Mouse (Mus musculus) embryonic facial prominence, embryonic 10.5 days (tissue): Measurements from ENCODE around the gene Clybl. TPM values are rescaled to one million over a fixed set of nuclear protein-coding genes. Genes with fewer than 3 reads are reported as not detected.

Source experiments
- DNase-seq: peaks from one replicate; pipeline ENCODE4 v3.0.0-alpha.2; 2017; ENCODE audit warnings: low spot score
- H3K27ac ChIP-seq: fragments of 300-500 bp; sonication (generic); replicated peaks from 2 replicates; pipeline ENCODE4 v1.5.1; 2016; ENCODE audit warnings: mild to moderate bottlenecking
- H3K27me3 ChIP-seq: fragments of 300-500 bp; sonication (generic); replicated peaks from 2 replicates; pipeline ENCODE4 v1.6.1; 2016; ENCODE audit warnings: low read depth, mild to moderate bottlenecking; ENCODE audit not compliant: poor library complexity, severe bottlenecking
- H3K36me3 ChIP-seq: fragments of 300-500 bp; sonication (generic); replicated peaks from 2 replicates; pipeline ENCODE4 v1.6.1; 2016; ENCODE audit warnings: mild to moderate bottlenecking, moderate library complexity
- H3K4me1 ChIP-seq: fragments of 300-500 bp; sonication (generic); 2 replicates; pipeline ENCODE4 v1.6.1; 2016
- H3K4me3 ChIP-seq: fragments of 300-500 bp; sonication (generic); 2 replicates; pipeline ENCODE4 v1.5.1; 2016; ENCODE audit warnings: mild to moderate bottlenecking, moderate library complexity
- H3K9me3 ChIP-seq: fragments of 300-500 bp; sonication (generic); 2 replicates; pipeline ENCODE4 v1.6.1; 2016; ENCODE audit warnings: mild to moderate bottlenecking
- WGBS: fragments of 180-500 bp; shearing (Covaris S2); methylation state at CpG from one replicate; pipeline ENCODE4 v1.1.7; 2016; 5-methylcytosine and 5-hydroxymethylcytosine counted together
- polyA plus RNA-seq: library from polyadenylated mRNA; unstranded; fragments of >200 nt; fragmentation: Nextera tagmentation; extraction: Ambion mirVana; gene quantifications from 2 replicates; pipeline ENCODE4 v1.2.1, GENCODE M21; 2016

The Clybl gene
- polyA plus RNA-seq, 1 experiment from 2014 or later = 21.8 TPM

- DNase-seq = no peak
- Histone ChIP-seq H3K4me3 (no peak overlapping the region), H3K27ac (no peak overlapping the region), H3K27me3 (peaks cover 55% of the 10 kb centered on the region), H3K36me3 (no peaks in the 10 kb centered on the region), H3K9me3 (no peaks in the 10 kb centered on the region), H3K4me1 (peaks cover 24% of the 10 kb centered on the region)
- 88% methylated on average over 9 of the region's 9 CpGs for WGBS
Measured at GRCm38 (mm10) chr14:122379076-122379475, 197.6 kb downstream of the Clybl start.

- Histone ChIP-seq H3K27me3 (peaks cover 49% of the 10 kb centered on the region), H3K36me3 (no peaks in the 10 kb centered on the region), H3K4me3 (no peak overlapping the region), H3K9me3 (no peaks in the 10 kb centered on the region), H3K27ac (no peak overlapping the region), H3K4me1 (peaks cover 17% of the 10 kb centered on the region)
- 86% methylated on average over 5 of the region's 5 CpGs for WGBS
- DNase-seq = no peak
Measured at GRCm38 (mm10) chr14:122379996-122380395, 198.5 kb downstream of the Clybl start.

GRCm38 (mm10) chr14:122380896-122381845 lies 199.7 kb downstream of the Clybl start:
- peaks cover 9% of the 10 kb centered on the region for H3K4me1 ChIP-seq
- no peaks in the 10 kb centered on the region for H3K36me3 ChIP-seq
- no peak for DNase-seq
- H3K27me3 ChIP-seq = peaks cover 42% of the 10 kb centered on the region
- no peak overlapping the region for H3K4me3 ChIP-seq
- WGBS = 82% methylated on average over 15 of the region's 15 CpGs
- no peak overlapping the region for H3K27ac ChIP-seq
- H3K9me3 ChIP-seq = no peaks in the 10 kb centered on the region

- Histone ChIP-seq H3K4me1 (no peaks in the 10 kb centered on the region; the same call in 1 of the 2 replicates), H3K4me3 (no peak overlapping the region), H3K9me3 (no peaks in the 10 kb centered on the region), H3K27me3 (peaks cover 34% of the 10 kb centered on the region), H3K36me3 (no peaks in the 10 kb centered on the region), H3K27ac (no peak overlapping the region)
- WGBS = 86% methylated on average over 5 of the region's 5 CpGs
- DNase-seq = no peak
Measured at GRCm38 (mm10) chr14:122382281-122382680, 200.8 kb downstream of the Clybl start.

- 91% methylated on average over 6 of the region's 6 CpGs for WGBS
- peaks cover 19% of the 10 kb centered on the region for H3K27me3 ChIP-seq
- H3K4me1 ChIP-seq = no peaks in the 10 kb centered on the region; the same call in 1 of the 2 replicates
- no peak for DNase-seq
- no peaks in the 10 kb centered on the region for H3K36me3 ChIP-seq
- no peak overlapping the region for H3K27ac ChIP-seq
- no peaks in the 10 kb centered on the region for H3K9me3 ChIP-seq
- H3K4me3 ChIP-seq = no peak overlapping the region
Measured at GRCm38 (mm10) chr14:122383931-122384330, 202.4 kb downstream of the Clybl start.

GRCm38 (mm10) chr14:122384447-122385237 lies 203.1 kb downstream of the Clybl start:
- DNase-seq = no peak
- H3K27ac ChIP-seq = no peak overlapping the region
- no peaks in the 10 kb centered on the region; the same call in 1 of the 2 replicates for H3K4me1 ChIP-seq
- H3K27me3 ChIP-seq = peaks cover 18% of the 10 kb centered on the region
- no peaks in the 10 kb centered on the region for H3K36me3 ChIP-seq
- 65% methylated on average over 21 of the region's 21 CpGs for WGBS
- no peak overlapping the region for H3K4me3 ChIP-seq
- H3K9me3 ChIP-seq = no peaks in the 10 kb centered on the region

- no peak for DNase-seq
- H3K27ac ChIP-seq = no peak overlapping the region
- 84% methylated on average over 3 of the region's 3 CpGs for WGBS
- H3K27me3 ChIP-seq = peaks cover 23% of the 10 kb centered on the region
- no peak overlapping the region for H3K4me3 ChIP-seq
- no peaks in the 10 kb centered on the region for H3K9me3 ChIP-seq
- H3K4me1 ChIP-seq = no peaks in the 10 kb centered on the region; the same call in 1 of the 2 replicates
- H3K36me3 ChIP-seq = no peaks in the 10 kb centered on the region
Measured at GRCm38 (mm10) chr14:122385238-122385534, 203.7 kb downstream of the Clybl start.

- DNase-seq = no peak
- Histone ChIP-seq H3K4me1 (no peaks in the 10 kb centered on the region; the same call in 1 of the 2 replicates), H3K36me3 (no peaks in the 10 kb centered on the region), H3K4me3 (no peak overlapping the region), H3K27ac (no peak overlapping the region), H3K9me3 (no peaks in the 10 kb centered on the region), H3K27me3 (peaks cover 22% of the 10 kb centered on the region)
- 94% methylated on average over 5 of the region's 5 CpGs for WGBS
Measured at GRCm38 (mm10) chr14:122385758-122386157, 204.3 kb downstream of the Clybl start.

- no peaks in the 10 kb centered on the region for H3K4me1 ChIP-seq
Measured at GRCm38 (mm10) chr14:122386281-122387130, 205.0 kb downstream of the Clybl start.

GRCm38 (mm10) chr14:122387781-122388180 lies 206.3 kb downstream of the Clybl start:
- H3K36me3 ChIP-seq = no peaks in the 10 kb centered on the region
- H3K4me1 ChIP-seq = no peaks in the 10 kb centered on the region
- no peaks in the 10 kb centered on the region for H3K9me3 ChIP-seq
- WGBS = 91% methylated on average over 5 of the region's 5 CpGs
- peaks cover 27% of the 10 kb centered on the region for H3K27me3 ChIP-seq
- H3K4me3 ChIP-seq = no peak overlapping the region
- H3K27ac ChIP-seq = no peak overlapping the region
- DNase-seq = no peak

More at GRCm38 (mm10) chr14:122386281-122387130, 205.0 kb downstream of the Clybl start:
- Histone ChIP-seq H3K27me3 (peaks cover 16% of the 10 kb centered on the region), H3K9me3 (no peaks in the 10 kb centered on the region), H3K27ac (no peak overlapping the region), H3K4me3 (no peak overlapping the region), H3K36me3 (no peaks in the 10 kb centered on the region)
- 86% methylated on average over 17 of the region's 17 CpGs for WGBS
- DNase-seq = no peak

GRCm38 (mm10) chr14:122388431-122389031 lies 207.0 kb downstream of the Clybl start:
- no peak overlapping the region for H3K4me3 ChIP-seq
- H3K27ac ChIP-seq = no peak overlapping the region
- H3K36me3 ChIP-seq = no peaks in the 10 kb centered on the region
- WGBS = 80% methylated on average over 19 of the region's 19 CpGs
- H3K9me3 ChIP-seq = no peaks in the 10 kb centered on the region
- DNase-seq = no peak
- H3K4me1 ChIP-seq = no peaks in the 10 kb centered on the region
- peaks cover 27% of the 10 kb centered on the region for H3K27me3 ChIP-seq
